Mouse (Mus musculus): ENCODE data around the gene Unk.
A peak's percentile ranks its signal among the peaks of the same experiment; 100 is the strongest.

The Unk gene

DNA sequence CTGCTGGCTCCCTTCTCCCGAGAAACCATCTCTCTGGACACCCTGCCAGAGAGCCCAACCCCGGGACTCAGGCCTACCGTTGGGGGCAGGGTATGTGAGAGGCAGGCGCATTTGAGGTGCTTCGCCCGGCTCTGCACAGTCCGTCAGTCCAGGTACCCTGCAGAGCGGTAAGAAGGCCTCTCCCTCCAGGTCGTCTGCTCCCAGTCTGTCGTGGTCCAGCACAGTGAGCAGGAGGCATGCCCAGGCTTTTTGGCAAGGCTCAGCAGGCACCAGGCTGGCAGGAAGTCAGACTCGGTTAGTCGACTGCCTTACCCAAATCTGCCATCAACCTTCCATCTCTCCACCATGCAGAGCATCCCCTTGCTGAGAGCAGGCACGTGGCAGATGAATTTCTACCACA lies 33.4 kb downstream of the Unk start:
- DNase-seq (ENCODE audit: low spot score in 2 of 2) = no peak

DNA sequence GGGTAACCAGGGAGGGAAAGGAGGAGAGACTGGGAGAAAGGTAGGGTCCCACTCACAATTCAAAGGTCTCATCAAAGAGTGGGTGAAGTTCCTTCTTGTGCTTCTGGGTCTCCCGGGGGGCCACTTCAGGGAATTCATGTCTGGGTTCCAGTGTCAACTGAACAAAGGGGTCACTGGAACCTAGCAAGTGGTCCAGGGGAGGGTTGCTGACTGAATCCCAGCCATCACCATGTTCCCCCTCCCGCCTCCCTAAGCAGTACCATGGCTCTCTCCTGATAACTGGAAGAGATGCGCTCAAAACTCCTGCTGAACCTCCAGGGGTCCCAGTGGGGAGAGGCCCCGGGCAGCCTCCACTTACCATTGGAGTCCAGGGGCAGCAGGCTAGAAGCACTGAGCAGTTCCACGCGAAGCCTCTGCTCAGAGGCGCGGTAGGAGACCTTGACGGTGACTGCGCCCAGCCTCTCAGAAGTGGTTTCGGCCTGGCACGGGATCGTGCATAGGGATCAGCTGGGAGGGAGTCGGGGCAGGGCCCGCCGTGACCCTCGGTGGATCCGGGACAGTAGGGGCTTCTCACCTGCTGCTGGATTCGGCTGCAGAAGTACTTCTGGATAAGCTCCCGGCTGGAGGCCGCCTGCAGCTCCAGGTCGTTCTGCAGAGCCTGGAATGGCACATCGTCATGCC lies 34.2 kb downstream of the Unk start:
- no peak for DNase-seq (ENCODE audit: low spot score in 2 of 2)

DNA sequence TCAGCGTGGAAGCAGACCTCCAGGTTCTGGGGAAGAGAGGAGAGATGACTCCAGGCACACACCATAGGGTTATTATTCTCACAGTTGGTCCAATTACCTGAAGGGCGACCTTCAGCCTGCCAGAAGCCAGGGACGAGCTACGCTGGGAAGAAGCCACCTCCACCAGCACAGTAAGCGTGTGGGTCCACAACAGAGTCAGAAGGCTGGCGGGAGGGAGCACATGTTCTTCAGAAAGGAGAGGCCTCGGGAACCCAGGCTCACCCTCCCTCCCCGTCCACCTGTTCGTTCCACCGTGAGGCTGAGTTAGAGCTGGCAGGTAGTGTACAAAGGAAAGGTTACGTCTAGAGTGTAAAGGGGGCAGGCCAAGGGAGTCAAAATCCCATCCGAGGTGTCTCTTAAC lies 35.2 kb downstream of the Unk start:
- no peak for DNase-seq (ENCODE audit: low spot score in 2 of 2)

GRCm38 (mm10) chr11:116071510-116071909 lies 41.4 kb downstream of the Unk start:
- DNase-seq (ENCODE audit: low spot score in 2 of 2) = no peak

- DNase-seq (ENCODE audit: low spot score in 2 of 2) = no peak
Observed at GRCm38 (mm10) chr11:116072608-116073007, 42.5 kb downstream of the Unk start.

- DNase-seq (ENCODE audit: low spot score in 2 of 2) = no peak
Observed at GRCm38 (mm10) chr11:116074436-116074991, 44.4 kb downstream of the Unk start.

DNA sequence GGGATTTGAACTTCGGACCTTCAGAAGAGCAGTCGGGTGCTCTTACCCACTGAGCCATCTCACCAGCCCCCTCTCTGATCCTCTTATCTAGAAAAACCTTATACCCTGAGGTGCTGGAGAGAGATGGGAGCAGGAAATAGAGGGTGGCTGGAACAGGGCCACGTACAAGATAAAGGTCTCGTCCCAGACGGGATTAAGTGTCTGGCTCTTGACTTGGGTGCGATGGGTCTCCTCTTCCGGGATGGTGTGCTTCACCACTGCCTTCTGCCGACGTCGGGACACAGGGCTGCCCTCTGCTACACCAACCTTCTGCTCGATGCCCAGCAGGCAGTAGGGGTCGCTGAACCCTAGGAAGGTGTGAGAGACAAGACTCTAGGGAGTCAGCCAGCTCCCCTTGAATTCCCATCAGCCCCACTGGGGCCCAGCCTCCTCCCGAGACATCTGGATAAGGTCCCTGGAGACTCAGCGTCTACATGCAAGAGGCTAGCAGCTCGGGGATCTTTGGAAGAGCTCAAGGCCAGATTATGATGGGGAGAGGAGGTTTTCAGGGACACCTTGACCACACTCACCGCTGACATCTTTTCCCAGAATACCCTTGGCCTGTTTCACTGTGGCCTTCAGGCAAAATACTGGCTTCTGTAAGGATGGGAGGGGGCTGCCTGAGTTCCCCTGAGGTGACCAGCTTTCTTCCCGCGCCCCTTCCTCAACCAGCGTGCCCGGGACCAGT lies 45.6 kb downstream of the Unk start:
- no peak for DNase-seq (ENCODE audit: low spot score in 2 of 2)

GRCm38 (mm10) chr11:116076266-116076540 lies 46.1 kb downstream of the Unk start:
- DNase-seq (ENCODE audit: low spot score in 2 of 2) = no peak

DNA sequence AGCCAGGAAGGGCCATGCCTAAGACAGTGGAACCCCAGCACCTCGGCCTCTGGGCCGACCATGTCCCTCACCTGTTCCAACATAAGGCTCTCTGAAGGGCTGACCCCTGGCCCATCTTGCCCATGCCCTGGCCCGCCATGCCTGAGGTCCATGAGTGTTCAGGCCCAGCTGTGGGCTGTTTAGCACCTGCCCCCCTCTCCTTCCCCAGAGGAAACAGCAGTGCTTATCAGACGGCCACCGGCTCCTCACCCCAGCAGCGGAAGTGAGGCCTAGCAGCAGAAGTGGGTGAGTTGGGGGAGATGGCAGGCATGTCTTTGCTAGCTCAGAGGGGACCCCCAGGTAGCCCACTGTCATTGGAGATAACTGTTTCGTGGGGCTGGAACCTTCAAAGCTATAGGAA lies 46.7 kb downstream of the Unk start:
- no peak for DNase-seq (ENCODE audit: low spot score in 2 of 2)

DNA sequence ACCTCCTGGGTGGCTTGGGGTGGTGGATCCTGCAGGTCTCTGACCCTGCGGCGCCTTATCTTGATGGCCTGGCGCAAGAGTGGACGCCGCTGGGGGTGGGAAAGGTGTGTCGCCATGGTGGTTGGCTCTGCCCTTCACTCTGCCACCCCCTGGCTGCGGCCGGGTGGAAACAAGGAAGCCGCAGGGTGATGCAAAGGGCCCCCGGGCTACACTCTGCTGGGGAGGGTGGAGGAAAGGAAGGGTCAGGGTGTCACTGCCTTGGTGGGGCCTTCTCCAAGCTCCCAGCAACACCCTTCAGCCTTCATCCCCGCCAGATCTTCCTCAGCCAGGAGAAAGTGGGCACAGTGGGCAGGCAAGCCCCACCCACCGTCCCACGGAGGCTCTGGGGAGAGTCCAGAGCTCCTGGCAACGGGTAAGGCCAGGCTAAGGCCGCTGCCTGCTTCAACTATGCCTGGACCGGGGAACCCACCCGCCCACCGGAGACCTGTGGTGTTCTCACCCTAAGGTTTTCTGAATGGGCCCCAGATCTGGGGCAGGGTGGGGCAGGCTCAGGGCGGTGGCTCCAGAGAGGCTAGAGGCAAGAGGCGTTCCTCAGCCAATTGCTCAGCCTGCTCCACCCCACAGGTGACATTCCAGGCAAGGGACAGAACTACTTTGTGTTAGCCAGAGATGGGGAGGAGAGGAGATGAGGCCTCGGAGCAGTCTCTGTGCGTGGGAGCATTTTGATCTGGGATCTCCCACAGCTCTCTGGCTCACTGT lies 47.5 kb downstream of the Unk start, which contains the start of gene Unc13d:
Unc13d (minus strand) TSS at position 516 of the 759 bp plus-strand sequence.
- DNase-seq (ENCODE audit: low spot score in 2 of 2) = no peak

DNA sequence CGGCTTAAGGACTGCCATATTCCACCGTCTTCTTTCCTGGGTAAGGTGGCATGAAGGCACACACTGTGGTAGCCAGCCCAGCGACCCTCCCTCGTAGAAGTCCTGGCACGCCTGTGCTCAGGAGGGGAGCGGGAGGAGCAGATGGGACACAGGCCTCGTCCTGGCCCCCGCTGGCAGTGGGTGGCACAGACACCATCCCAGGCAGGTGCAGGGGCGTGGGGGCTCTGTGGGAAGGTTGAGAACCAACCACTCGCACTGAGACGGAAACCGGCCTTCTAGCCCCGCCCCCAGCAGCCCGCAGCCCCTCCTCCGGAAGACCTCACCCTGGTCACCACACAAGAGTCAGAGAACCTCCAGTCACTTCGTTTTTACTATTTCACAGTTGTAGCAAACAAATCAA lies 48.1 kb downstream of the Unk start:
- DNase-seq (ENCODE audit: low spot score in 2 of 2) = no peak

GRCm38 (mm10) chr11:116078676-116079320 lies 48.7 kb downstream of the Unk start:
- DNase-seq (ENCODE audit: low spot score in 2 of 2) = no peak

- peak; percentile 82 to 87 for DNase-seq (ENCODE audit: low spot score in 2 of 2)
Observed at GRCm38 (mm10) chr11:116079511-116079910, 49.4 kb downstream of the Unk start.

DNA sequence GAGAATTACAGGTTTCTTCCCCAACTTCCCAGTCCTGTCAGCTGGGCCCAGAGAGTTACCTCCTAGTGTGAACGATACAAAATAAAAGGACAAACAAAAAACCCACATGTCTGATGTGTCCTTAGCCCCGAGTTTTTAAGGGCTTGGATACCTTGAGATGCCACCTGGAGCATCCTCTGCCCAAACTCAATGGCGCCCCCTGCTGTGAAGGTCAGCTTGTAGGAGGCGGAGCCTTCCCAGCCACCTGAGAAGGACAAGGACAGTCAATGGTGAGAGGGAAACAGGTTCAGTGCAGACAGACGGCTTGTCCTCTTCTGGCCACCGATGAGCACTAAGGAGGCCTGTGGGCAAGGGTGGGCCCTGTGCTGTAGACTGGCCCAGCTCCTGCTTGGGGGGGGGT lies 51.0 kb downstream of the Unk start:
- peak in 1 of 2 experiments; percentile 58 for DNase-seq (ENCODE audit: low spot score in 2 of 2)

DNA sequence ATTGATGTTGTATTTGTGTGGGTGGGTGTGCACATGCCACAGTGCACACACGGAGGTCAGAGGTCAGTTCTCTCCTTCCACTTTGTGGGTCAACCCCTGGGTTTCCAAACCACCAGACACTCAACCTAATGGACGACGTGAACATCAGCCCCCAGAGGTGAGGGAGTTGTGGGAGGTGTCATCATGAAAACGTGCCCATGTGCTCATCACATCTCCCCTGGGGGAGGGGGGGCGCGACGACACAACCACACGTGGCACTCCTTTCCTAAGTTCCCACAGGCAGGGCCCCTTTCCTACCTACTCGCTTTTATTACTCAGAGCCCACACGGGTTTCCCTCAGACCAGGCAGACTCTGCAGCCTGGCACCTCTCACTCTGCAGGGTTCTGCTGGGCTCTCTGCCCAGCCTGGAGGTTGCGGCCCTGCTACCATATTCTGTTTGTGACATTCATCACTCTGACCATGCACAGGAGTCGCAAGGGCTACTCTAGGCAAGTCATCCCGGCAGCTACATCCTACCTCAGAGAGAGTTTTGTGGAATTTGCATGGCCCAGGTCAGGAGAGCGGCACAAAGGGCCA lies 53.1 kb downstream of the Unk start:
- DNase-seq (ENCODE audit: low spot score in 2 of 2) = no peak

DNA sequence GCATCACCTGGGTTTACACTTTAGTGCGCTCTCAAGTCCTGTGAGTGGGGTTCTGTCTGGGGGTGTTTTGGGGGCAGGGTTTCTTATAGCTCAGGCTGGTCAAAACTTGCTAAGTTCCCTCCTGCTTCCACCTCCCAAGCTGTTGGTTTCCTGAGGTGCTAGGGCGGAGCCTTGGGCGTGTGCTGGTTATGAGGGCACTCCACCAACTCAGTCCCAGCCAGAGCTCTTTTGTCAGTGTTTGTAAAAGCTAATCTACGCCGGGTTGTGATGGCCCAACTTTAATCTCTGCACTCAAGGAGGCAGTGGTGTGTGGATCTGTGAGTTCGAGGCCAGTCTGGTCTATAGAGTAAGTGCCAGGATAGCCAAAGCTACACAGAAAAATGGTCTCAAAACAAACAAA lies 54.0 kb downstream of the Unk start:
- no peak for DNase-seq (ENCODE audit: low spot score in 2 of 2)

- DNase-seq (ENCODE audit: low spot score in 2 of 2) = peak; percentile 97 to 99
Observed at GRCm38 (mm10) chr11:116086258-116087193, 56.4 kb downstream of the Unk start, which contains the start of gene Wbp2. Gene Wbp2 (minus strand): TSS chr11:116086995.

GRCm38 (mm10) chr11:116087194-116088130 lies 57.3 kb downstream of the Unk start:
- peak; percentile 86 to 91 for DNase-seq (ENCODE audit: low spot score in 2 of 2)

- no peak for DNase-seq (ENCODE audit: low spot score in 2 of 2)
Observed at GRCm38 (mm10) chr11:116088188-116088587, 58.1 kb downstream of the Unk start.

All from right cerebral cortex, adult 2 months (tissue).